Mouse (Mus musculus): ENCODE results near the gene Birc2.
"Not testable (repeated sequence)": the region's sequence is repeated elsewhere in the genome, so short reads cannot be mapped to it uniquely, and the experiment has no call there.

Birc2 gene

DNA sequence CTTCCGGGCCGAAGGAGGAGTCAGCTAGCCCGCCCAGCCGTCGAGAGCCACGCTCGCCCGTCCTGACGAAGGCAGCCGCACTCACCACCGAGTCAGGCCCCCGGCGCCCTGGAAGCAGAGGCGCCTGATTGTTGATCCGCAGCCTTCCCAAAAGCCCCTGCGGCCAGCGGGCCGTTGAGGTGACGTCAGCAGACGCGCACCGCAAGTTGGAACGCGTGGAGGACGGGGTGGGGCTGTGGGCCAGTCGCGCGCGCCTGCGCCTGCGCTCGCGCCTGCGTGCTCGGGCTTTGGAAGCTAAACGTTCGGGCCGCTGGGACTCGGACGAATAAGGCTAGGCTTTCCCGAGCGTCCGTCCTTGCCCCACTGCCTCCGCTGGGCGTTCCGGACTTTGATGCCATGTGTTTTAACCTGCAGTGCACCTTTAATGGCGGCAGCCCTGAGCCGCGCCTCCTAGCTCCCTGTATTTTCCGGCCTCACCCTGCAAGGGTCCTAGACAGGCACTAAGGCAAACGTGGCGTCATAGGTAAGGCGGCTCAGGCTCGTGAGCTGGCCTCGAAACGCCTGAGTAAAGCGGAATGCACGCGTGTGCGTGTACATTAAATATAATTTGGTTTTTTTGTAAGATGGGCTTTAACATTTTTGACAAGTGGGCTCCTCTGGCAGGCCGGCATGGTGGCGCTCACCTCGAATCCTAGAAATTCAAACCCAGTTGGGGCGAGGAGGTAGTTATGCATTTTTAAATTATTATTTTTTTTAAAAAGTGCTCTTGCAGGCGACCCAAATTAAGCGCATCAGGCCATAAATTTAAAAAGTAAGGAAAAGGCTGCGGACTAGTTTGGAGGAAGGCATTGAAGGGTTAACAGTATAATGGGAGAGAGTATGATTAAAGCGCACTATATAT, at the start of gene Birc2:
Gene Birc2, minus strand, starts transcription at position 160 of the 901 bp plus-strand sequence.
- in situ Hi-C loops (cut with MboI; ENCODE audit: low sequenced_read_pairs): no loop called here

DNA sequence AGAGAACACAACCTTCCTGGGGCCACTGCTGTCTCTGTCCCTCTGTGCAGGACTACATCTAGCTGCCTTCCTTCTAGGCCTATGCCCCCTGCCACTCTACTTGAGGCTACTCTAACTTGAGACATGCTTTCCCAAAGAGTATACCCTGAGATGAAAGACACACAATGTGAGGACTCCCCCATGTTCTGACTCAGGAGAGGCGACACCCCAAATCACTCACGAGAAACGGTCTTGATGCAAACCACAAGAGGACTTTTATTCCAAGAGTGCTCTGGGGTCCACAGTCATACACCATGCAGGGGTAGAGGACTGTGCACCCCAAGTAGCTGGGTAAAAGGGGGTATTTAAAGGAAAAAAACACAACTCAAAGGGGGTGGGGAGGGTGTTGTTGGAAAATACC, 47.5 kb upstream of the Birc2 start:
- in situ Hi-C loops (cut with MboI; ENCODE audit: low sequenced_read_pairs): no loop called here

DNA sequence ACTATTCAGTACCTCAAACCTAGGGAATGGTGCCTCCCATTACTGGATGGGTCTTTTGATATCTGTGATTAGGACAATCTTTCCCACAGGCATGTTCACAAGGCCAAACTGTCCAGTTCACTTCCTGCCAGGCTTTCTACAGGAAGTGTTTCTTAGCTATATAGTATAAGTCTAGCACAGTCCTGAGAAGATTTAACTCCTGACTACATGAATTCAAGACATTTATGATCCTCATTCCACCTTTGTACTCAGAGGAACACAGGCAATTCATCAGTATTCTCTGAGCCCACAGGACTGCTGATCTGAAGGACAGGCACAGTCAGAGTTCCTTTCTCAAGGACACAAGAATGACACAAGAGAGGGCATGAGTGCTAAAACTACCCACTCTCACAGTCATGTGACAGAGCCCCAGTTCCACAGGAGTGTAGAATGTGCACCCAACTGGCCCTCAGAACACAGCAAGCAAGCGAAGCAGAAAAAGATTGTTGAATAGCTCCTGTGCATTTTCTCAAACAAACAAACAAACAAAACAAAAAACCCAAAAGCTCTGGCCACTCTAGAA, 45.5 kb upstream of the Birc2 start:
- in situ Hi-C loops (cut with MboI; ENCODE audit: low sequenced_read_pairs): no loop called here

DNA sequence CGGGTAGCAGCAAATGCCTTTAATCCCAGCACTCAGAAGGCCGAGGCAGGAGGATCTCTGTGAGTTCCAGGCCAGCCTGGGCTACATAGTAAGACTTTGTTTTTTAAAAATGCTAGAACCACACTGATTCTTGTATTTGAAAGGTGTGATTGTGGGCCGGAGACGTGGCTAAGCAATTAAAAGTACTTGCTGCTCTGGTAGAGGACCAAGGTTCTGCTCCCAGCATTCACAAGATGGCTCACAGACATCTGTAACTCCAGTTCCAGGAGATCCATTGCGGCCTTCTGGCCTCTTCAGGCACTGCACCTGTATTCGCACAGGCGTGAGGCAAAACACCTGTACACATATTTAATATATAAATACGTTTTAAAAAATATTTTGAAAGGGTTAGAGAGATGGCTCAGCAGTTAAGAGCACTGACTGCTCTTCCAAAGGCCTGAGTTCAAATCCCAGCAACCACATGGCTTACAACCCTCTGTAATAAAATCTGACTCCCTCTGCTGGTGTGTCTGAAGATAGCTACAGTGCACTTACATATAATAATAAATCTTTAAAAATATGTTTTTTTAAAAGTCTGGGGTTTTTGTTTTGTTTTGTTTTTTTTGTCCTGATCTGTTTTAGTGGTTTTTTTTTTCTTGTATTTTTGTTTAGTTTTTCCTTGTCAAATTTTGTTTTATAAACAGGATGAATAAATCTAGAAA, 36.8 kb upstream of the Birc2 start:
- in situ Hi-C loops (cut with MboI; ENCODE audit: low sequenced_read_pairs): no loop called here

DNA sequence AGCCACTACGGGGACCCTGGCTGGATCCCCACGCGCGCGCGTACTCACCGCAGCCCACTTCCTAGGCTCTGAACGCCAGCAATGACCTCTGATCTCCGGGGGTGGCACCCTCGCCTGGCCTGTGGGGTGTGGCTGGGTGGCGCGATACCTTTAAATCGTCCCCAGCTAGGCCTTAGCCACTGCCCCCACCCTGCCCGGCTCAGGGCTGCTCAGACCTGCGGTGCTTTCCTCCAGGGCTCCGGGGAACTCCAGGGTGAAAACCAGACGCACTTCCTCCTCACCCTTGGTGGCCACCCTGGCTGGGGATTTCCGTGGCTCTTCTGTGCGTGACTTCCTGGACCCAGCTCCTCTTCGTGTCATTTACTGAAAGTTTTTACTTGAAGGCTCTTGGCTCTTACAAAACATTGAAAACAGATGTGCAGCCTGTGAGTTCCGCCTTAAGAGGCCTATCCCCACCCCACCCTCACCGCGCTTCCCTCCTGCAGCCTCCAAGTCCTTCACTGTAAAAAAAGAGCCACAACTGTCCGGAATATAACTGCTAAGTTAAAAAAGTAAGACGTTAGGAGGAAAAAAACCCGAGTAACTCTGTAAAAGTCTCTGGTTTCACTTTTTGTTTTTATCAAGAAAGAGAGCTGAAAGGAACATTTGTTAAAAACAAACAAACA, 36.0 kb upstream of the Birc2 start, which contains the start of gene Birc3:
Gene Birc3, minus strand, starts transcription at position 412 of the 665 bp plus-strand sequence.
- in situ Hi-C loops (cut with MboI; ENCODE audit: low sequenced_read_pairs): no loop called here

DNA sequence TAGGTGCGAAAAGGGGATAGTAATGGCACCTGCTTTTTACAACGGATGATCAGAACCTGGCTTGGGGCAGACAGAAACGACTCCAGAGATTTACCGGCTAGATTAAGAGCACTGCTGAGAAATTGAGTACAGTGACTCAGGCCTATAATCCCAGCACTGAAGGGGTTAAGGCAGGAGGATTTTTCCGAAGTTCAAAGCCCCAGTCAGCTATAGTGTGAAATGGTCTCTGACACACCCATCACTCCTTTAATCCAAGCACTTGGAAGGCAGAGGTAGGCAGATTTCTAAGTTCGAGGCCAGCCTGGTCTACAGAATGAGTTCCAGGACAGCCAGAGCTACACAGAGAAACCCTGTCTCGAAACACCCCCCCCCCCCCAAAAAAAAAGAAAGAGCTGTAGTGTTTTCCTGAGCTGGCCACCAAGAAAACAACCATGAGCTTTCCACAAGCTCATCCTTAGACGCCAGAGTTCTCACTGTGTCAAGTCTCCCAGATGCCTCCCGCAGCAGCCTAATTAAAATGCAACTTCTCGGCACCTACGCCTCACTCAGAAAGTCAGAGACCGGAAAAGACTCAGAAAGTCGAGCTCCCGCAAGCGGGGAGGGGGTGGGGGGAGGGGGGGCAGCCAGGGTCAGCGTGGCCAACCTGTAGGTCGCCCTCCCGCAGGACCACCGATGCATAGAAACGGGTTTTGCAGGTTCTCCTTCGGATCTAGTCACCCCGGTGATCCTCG, 35.3 kb upstream of the Birc2 start:
- in situ Hi-C loops (cut with MboI; ENCODE audit: low sequenced_read_pairs): no loop called here

DNA sequence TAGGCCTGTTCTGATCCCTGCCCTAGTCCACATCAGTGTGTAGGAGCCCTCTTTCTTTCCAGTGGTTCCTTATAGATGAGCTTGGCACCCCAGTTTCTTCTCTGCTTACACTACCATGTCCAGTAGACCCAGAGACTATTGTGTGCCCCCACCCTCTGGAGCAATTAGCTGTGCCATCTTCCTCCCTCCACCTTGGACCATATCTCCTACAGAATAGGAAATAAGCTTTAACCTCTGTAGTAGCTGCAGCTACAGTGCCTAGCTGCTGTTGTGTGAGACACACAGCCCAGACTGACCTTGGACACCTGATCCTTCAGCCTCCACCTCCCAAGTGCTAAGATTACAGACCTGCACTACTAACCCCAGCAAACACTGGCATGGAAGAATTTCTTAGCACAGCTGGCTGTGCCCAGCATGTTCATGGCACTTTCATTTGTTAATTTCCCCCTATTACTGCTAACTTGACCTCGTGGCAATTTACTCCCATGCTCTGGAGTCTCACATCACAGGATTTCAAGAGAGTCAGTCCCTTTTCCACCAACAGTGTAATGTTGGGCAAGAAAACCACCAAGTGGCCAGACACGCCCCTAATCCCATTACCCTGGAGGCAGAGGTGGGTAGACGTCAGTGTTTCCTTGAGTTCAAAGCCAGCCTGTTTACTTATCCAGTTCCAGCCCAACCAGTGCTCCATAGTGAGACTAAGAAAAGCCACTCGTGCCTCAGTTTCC, 34.6 kb upstream of the Birc2 start:
- in situ Hi-C loops (cut with MboI; ENCODE audit: low sequenced_read_pairs): no loop called here

DNA sequence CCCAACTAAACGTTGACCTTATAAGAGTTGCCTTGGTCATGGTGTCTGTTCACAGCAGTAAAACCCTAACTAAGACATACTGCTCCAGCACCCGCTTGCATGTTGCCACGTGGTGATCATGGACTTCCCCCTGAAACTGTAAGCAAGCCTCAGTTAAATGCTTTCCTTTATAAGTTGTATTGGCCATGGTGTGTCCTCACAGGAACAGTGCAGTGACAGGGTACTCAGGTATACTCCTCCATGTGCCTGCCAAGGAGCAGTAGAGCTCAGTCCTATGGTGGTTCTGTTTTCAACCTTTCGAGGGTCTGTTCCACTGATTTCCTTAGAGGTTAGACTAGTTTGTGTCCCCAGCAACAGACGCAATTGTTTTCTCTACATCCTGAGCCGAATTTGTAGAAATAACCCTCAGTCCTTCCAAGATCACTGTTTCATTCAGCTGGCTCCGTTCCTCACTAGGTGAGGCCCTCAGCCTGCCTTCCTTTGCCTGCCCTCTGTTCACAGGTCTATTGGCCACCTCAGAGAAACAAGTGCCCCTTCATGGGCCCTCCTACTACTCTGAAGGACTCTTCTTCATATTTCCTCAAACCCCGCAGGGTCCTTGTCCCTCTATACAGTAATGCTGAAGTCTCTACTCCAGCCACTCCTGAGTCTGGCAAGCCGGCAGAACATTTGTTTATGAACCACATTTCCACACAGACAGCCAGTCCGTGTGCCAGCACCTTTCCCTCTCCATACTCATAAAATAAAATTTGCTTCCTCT, 33.9 kb upstream of the Birc2 start:
- in situ Hi-C loops (cut with MboI; ENCODE audit: low sequenced_read_pairs): no loop called here

DNA sequence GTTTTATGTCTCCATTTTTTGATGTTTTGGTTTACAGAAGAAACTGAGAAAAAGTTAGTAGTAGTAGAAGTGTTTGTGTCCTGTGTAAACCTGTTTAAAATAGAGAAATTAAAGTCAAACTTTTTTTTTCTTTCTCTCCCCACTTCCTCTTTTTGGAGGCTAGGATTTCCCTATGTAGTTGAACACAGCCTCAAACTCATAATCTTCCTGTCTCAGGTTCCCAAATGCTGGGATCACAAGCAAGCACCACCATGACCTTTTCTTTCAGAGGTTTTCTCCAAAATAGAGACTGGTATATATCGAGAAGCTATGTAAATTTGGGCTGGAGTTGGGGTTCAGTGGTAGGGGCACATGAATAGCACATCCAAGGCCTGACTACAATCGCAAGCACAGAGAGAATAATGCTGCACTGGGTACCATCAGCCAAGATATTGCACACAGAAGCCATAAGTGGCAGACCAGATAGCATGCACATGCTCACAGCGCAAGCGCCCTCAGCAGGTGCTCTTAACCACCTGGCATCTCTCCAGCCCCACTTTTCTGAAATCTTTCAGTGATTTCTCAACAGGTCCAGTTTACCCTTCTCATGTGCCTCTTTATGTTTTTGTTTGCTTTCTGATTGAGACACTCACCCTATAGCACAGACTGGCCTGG, 32.1 kb upstream of the Birc2 start:
- in situ Hi-C loops (cut with MboI; ENCODE audit: low sequenced_read_pairs): no loop called here

DNA sequence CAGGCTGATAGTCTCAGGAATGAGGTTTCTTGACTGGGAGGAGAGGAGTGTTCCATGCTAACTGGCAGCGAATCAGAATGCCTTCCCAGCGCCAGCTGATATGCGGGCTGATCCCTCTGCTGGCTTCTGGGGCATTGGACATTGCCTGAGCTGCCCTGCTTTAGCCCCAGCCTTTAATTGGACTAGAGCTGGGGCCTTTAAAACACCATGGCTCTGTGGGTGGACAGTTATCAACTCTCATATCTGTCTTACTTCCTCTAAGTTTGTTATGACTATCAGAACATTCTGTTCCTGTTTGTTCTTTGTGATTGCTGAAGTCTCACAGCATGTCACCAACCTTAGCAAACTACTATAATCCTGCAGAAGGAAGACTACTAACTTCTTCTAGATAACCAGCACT, 31.1 kb upstream of the Birc2 start:
- in situ Hi-C loops (cut with MboI; ENCODE audit: low sequenced_read_pairs): no loop called here

DNA sequence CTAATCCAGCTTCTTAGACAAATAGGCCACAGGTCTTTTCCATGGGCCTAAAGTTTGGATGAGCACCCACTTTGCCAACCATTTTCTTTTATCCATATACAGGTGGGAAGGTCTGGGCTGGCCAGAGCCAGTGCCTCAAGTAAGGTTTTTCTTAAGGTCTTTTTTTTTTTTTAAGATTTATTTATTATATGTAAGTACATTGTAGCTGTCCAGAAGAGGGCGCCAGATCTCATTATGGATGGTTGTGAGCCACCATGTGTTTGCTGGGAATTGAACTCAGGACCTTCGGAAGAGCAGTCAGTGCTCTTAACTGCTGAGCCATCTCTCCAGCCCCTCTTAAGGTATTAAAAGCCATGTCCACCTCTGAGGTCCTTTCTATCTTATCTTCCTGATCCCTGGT, 30.1 kb upstream of the Birc2 start:
- in situ Hi-C loops (cut with MboI; ENCODE audit: low sequenced_read_pairs): not testable (repeated sequence)

DNA sequence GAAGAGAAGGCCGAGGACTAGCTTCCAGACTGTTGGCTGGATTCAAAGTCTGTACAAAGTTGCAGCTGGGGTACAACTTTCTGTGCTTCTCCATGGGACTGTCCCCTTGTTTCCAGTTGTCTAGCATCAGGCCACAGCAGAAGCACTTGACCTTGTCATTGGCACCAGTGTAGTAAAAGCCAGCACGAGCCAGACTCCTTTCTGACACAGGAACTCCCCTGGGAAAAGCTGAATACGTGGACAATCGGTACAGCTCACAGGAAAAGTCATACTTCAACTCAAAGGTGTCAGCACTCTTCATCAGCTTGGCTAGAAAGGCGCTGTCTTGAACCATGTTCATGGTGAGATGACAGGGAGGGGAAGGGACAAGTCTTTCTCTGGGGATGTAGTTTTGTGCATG, 24.1 kb upstream of the Birc2 start:
- in situ Hi-C loops (cut with MboI; ENCODE audit: low sequenced_read_pairs): no loop called here

DNA sequence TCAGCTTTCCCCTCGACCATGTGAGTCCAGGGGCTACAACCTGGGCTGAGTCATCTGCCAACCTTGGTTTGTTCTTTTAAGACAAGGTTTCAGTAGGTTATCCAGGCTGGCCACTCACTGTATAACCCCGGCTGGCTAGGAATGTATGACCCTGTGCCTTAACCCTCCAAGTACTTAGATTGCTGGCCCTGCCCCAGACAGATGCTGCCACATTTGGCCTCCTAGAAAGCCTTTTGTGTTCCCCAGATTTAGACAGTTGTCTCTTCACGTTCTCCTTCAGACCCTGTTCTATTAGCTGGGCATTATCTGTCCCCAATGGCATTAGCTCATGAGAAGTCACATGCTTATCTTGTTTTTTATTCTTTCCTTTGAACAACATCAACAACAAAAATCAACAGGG, 19.0 kb upstream of the Birc2 start:
- in situ Hi-C loops (cut with MboI; ENCODE audit: low sequenced_read_pairs): no loop called here

DNA sequence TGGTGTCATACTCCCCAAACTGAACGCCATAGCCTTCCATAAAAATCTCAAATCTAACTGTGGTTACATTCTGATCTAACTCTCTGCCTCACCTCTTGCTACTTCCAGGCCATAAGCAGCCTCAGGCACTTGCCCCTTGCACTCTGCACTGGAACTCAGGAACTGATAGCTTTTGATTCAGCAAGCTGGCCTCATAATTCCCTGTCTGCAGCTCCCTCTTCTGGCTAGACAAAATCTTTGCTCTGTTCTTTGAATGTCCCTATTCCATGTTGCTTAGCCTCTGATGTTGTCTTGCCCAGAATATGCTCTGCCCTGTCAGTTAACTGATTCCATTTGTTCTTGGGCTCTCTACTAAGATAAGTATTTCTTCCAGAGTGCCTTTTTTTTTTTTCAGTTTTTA, 18.5 kb upstream of the Birc2 start:
- in situ Hi-C loops (cut with MboI; ENCODE audit: low sequenced_read_pairs): no loop called here

DNA sequence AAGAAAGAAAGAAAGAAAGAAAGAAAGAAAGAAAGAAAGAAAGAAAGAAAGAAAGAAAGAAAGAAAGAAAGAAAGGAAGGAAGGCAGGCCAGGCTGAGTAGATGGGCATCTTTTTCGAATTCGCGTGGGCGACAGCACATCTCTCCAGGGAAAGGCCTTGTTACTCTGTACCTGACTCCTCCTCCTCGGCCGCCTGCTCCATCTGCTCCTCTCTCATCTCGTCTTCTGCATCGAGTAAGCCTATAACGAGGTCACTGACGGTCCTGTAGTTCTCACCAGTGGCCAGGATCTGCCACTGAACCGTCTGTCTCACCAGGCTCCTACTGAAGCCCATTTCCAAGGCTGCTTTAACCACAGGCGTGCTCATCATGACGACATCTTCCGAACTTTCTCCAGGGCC, 17.3 kb upstream of the Birc2 start:
- in situ Hi-C loops (cut with MboI; ENCODE audit: low sequenced_read_pairs): not testable (repeated sequence)

DNA sequence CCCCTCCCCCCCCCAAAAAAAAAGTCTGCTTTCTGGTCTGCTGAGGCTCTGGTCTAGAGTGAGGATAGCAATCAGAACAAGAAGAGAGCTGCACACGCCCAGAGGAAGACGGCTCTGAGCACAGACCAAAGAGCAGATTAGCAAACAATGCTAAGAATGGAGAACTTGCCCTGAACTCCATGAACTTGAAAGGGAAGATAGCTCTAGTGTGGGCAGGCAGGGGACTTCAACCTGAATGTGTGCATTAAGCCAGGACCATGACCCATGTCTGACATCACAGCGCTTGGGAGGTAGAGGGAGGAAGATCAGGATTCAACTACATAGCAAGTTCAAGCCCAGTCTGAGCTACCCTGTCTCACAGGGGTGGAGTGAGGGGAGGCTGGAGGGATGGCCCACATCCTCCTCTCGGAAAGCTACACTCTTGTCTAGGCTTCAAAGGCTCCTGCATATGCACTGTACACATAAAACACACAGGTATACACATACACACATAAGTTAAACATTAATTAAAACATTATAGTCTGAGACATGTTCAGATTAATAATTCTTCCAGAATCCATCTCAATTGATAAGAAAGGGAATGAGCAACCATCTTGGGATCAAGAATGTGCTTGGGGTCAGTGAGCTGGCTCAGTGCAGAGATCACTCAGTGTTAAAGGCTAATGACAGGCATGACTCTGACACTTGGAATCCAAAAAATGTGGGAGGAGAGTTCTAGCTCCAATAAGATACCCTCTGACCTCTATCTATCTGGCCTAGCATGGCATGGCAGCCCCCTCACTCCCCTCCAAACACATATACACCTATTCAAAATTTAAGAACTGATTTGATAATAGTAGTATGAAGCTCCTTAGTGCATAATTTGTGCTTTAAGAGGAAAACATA, 15.7 kb upstream of the Birc2 start:
- in situ Hi-C loops (cut with MboI; ENCODE audit: low sequenced_read_pairs): no loop called here

DNA sequence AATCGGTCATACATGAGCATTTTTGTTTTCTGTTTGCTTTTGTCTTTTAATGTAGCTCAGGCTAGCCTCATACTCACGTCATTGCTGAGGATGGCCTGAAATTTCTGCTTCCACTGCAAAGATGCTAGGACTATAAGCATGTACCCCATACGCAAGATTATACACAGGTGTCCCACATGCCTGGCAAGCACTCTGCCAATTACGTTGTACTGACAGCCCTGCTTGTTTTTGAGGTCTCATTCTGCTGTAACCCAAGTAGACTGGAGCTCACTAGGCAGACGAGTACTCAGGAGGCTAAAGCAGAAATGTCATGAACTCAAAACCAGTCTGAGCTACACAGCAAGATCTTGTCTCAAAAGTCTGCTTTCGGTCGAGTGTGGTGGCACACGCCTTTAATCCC, 15.0 kb upstream of the Birc2 start:
- in situ Hi-C loops (cut with MboI; ENCODE audit: low sequenced_read_pairs): no loop called here

DNA sequence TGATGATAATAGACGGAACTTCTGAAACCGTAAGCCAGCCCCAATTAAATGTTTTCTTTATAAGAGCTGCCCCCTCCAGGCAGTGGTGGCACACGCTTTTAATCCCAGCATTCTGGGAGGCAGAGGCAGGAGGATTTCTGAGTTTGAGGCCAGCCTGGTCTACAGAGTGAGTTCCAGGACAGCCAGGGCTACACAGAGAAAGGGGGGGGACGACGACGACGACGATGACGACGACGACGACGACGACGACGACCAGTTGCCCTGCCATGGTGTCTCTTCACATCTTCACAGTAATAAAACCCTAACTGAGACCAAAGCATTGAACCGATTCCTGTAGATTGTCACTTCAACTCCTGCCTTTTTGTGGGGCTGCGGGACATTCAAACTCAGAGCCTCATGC, 11.3 kb upstream of the Birc2 start:
- in situ Hi-C loops (cut with MboI; ENCODE audit: low sequenced_read_pairs): no loop called here

Measured in CH12F3 (cell line).